Mouse (Mus musculus) limb, embryonic 11.5 days (tissue): ENCODE measurements at regions not wholly inside any gene's neighbourhood (a gene's known extent, or its start where the extent isn't known, plus 50 kb on each side); places are given as distances from the start of the nearest gene placed in this dataset.

Source experiments
- ATAC-seq: fragments of 200-750 bp; cut with Nextera tagmentation; 2 replicates; pipeline ENCODE4 v1.8.0; 2017; ENCODE audit warnings: low read depth; ENCODE audit not compliant: insufficient number of reproducible peaks, low FRiP score, low TSS enrichment
- DNase-seq: peaks from one replicate; pipeline ENCODE4 v3.0.0-alpha.2; 2015; ENCODE audit warnings: low spot score
- H3K27ac ChIP-seq: fragments of 300-500 bp; sonication (generic); replicated peaks from 2 replicates; pipeline ENCODE4 v1.5.1; 2014; ENCODE audit warnings: low read depth, mild to moderate bottlenecking, low read length
- H3K27me3 ChIP-seq: fragments of 300-500 bp; sonication (generic); 2 replicates; pipeline ENCODE4 v1.6.1; 2014; ENCODE audit warnings: mild to moderate bottlenecking, low read length, mixed read lengths; ENCODE audit not compliant: control insufficient read depth, insufficient read depth
- H3K36me3 ChIP-seq: fragments of 300-500 bp; sonication (generic); 2 replicates; pipeline ENCODE4 v1.6.1; 2014; ENCODE audit warnings: mild to moderate bottlenecking, low read length, moderate library complexity, mixed read lengths; ENCODE audit not compliant: control insufficient read depth, insufficient read depth
- H3K4me1 ChIP-seq: fragments of 300-500 bp; sonication (generic); 2 replicates; pipeline ENCODE4 v1.6.1; 2014; ENCODE audit warnings: low read length, mixed read lengths; ENCODE audit not compliant: control insufficient read depth, insufficient read depth
- H3K4me2 ChIP-seq: fragments of 300-500 bp; sonication (generic); 2 replicates; pipeline ENCODE4 v1.6.1; 2014; ENCODE audit warnings: low read depth, mild to moderate bottlenecking, moderate library complexity; ENCODE audit not compliant: severe bottlenecking
- H3K4me3 ChIP-seq: fragments of 300-500 bp; sonication (generic); 2 replicates; pipeline ENCODE4 v1.5.1; 2014; ENCODE audit warnings: low read depth, low read length
- H3K9ac ChIP-seq: fragments of 300-500 bp; sonication (generic); 2 replicates; pipeline ENCODE4 v1.6.1; 2014; ENCODE audit warnings: mild to moderate bottlenecking, low read length
- H3K9me3 ChIP-seq: fragments of 300-500 bp; sonication (generic); 2 replicates; pipeline ENCODE4 v1.6.1; 2016; ENCODE audit warnings: low read length; ENCODE audit not compliant: control insufficient read depth
- WGBS: fragments of 180-500 bp; shearing (Covaris S2); extraction: QIAGEN DNeasy Blood & Tissue Kit; methylation state at CpG from one replicate; pipeline ENCODE4 v1.1.7; 2014; 5-methylcytosine and 5-hydroxymethylcytosine counted together

- no peaks in the 10 kb centered on the region for H3K9me3 ChIP-seq
- H3K9ac ChIP-seq = no peak overlapping the region
- WGBS = 87% methylated on average over 10 of the region's 10 CpGs
- H3K4me1 ChIP-seq = no peaks in the 10 kb centered on the region
- H3K27me3 ChIP-seq = no peaks in the 10 kb centered on the region
- no peak overlapping the region for H3K4me3 ChIP-seq
- H3K27ac ChIP-seq = no peak overlapping the region
- H3K36me3 ChIP-seq = no peaks in the 10 kb centered on the region
- H3K4me2 ChIP-seq = no peak overlapping the region
- ATAC-seq (no peak), DNase-seq (no peak)
These were observed 231.9 kb upstream of the Cdh4 start for GRCm38 (mm10) chr2:179210164-179210805.

GRCm38 (mm10) chr2:179216773-179217172 is 225.5 kb upstream of the Cdh4 start:
- no peak overlapping the region for H3K27ac ChIP-seq
- 66% methylated on average over 2 of the region's 2 CpGs for WGBS
- DNase-seq (no peak), ATAC-seq (no peak)
- H3K9ac ChIP-seq = no peak overlapping the region
- H3K27me3 ChIP-seq = no peaks in the 10 kb centered on the region
- H3K4me1 ChIP-seq = no peaks in the 10 kb centered on the region
- H3K4me3 ChIP-seq = no peak overlapping the region
- no peak overlapping the region for H3K4me2 ChIP-seq
- H3K36me3 ChIP-seq = no peaks in the 10 kb centered on the region
- H3K9me3 ChIP-seq = no peaks in the 10 kb centered on the region

GRCm38 (mm10) chr2:179228096-179228495 is 214.1 kb upstream of the Cdh4 start:
- H3K27ac ChIP-seq = no peak overlapping the region
- H3K36me3 ChIP-seq = no peaks in the 10 kb centered on the region
- no peaks in the 10 kb centered on the region for H3K9me3 ChIP-seq
- H3K4me3 ChIP-seq = no peak overlapping the region
- no peak for ATAC-seq
- no peaks in the 10 kb centered on the region for H3K4me1 ChIP-seq
- H3K27me3 ChIP-seq = no peaks in the 10 kb centered on the region
- H3K9ac ChIP-seq = no peak overlapping the region
- H3K4me2 ChIP-seq = no peak overlapping the region
- 42% methylated on average over 7 of the region's 7 CpGs for WGBS
- peak; percentile 23 for DNase-seq

- no peak for ATAC-seq
- H3K9ac ChIP-seq = no peak overlapping the region
- no peak overlapping the region for H3K4me3 ChIP-seq
- H3K36me3 ChIP-seq = no peaks in the 10 kb centered on the region
- WGBS = 83% methylated on average over 6 of the region's 6 CpGs
- no peaks in the 10 kb centered on the region for H3K9me3 ChIP-seq
- no peak overlapping the region for H3K4me2 ChIP-seq
- H3K27me3 ChIP-seq = no peaks in the 10 kb centered on the region
- no peaks in the 10 kb centered on the region for H3K4me1 ChIP-seq
- no peak for DNase-seq
- H3K27ac ChIP-seq = no peak overlapping the region
These were observed 210.4 kb upstream of the Cdh4 start for GRCm38 (mm10) chr2:179231708-179232354.

GRCm38 (mm10) chr2:179238166-179238565 is 204.1 kb upstream of the Cdh4 start:
- Histone ChIP-seq H3K36me3 (no peaks in the 10 kb centered on the region), H3K9ac (no peak overlapping the region), H3K4me1 (no peaks in the 10 kb centered on the region), H3K27me3 (no peaks in the 10 kb centered on the region), H3K4me2 (no peak overlapping the region), H3K9me3 (no peaks in the 10 kb centered on the region), H3K27ac (no peak overlapping the region), H3K4me3 (no peak overlapping the region)
- 88% methylated on average over 11 of the region's 11 CpGs for WGBS
- ATAC-seq (no peak), DNase-seq (no peak)

- no peak for ATAC-seq
- no peaks in the 10 kb centered on the region for H3K27me3 ChIP-seq
- DNase-seq = no peak
- H3K36me3 ChIP-seq = no peaks in the 10 kb centered on the region
- no peaks in the 10 kb centered on the region for H3K4me1 ChIP-seq
- H3K4me3 ChIP-seq = no peak overlapping the region
- no peak overlapping the region for H3K27ac ChIP-seq
- WGBS = 74% methylated on average over 2 of the region's 2 CpGs
- no peak overlapping the region for H3K4me2 ChIP-seq
- no peak overlapping the region for H3K9ac ChIP-seq
- H3K9me3 ChIP-seq = no peaks in the 10 kb centered on the region
These were observed 181.3 kb upstream of the Cdh4 start for GRCm38 (mm10) chr2:179260892-179261291.

- H3K9me3 ChIP-seq = no peaks in the 10 kb centered on the region
- no peak overlapping the region for H3K27ac ChIP-seq
- H3K4me3 ChIP-seq = no peak overlapping the region
- no peak for DNase-seq
- no peak overlapping the region for H3K9ac ChIP-seq
- WGBS = 70% methylated on average over 4 of the region's 4 CpGs
- ATAC-seq = no peak
- no peaks in the 10 kb centered on the region for H3K4me1 ChIP-seq
- H3K36me3 ChIP-seq = no peaks in the 10 kb centered on the region
- H3K4me2 ChIP-seq = no peak overlapping the region
- H3K27me3 ChIP-seq = no peaks in the 10 kb centered on the region
These were observed 178.3 kb upstream of the Cdh4 start for GRCm38 (mm10) chr2:179263888-179264287.

GRCm38 (mm10) chr2:179265436-179265835 is 176.8 kb upstream of the Cdh4 start:
- Histone ChIP-seq H3K4me3 (no peak overlapping the region), H3K36me3 (no peaks in the 10 kb centered on the region), H3K4me2 (no peak overlapping the region), H3K27ac (no peak overlapping the region), H3K9ac (no peak overlapping the region), H3K4me1 (no peaks in the 10 kb centered on the region), H3K27me3 (no peaks in the 10 kb centered on the region), H3K9me3 (no peaks in the 10 kb centered on the region)
- ATAC-seq (no peak), DNase-seq (no peak)
- WGBS = 79% methylated on average over 5 of the region's 5 CpGs
